Mouse (Mus musculus) frontal cortex, postnatal 10 days (tissue): ENCODE measurements at regions not wholly inside any gene's neighbourhood (a gene's known extent, or its start where the extent isn't known, plus 50 kb on each side); places are given as distances from the start of the nearest gene placed in this dataset.
A peak's percentile ranks its signal among the peaks of the same experiment; 100 is the strongest.

Source experiments
- DNase-seq, 2 experiments: peaks; one replicate each; pipeline ENCODE4 v3.0.0; 2022; ENCODE audit warnings: low spot score in 2 of 2, mixed read lengths in 1 of 2

DNA sequence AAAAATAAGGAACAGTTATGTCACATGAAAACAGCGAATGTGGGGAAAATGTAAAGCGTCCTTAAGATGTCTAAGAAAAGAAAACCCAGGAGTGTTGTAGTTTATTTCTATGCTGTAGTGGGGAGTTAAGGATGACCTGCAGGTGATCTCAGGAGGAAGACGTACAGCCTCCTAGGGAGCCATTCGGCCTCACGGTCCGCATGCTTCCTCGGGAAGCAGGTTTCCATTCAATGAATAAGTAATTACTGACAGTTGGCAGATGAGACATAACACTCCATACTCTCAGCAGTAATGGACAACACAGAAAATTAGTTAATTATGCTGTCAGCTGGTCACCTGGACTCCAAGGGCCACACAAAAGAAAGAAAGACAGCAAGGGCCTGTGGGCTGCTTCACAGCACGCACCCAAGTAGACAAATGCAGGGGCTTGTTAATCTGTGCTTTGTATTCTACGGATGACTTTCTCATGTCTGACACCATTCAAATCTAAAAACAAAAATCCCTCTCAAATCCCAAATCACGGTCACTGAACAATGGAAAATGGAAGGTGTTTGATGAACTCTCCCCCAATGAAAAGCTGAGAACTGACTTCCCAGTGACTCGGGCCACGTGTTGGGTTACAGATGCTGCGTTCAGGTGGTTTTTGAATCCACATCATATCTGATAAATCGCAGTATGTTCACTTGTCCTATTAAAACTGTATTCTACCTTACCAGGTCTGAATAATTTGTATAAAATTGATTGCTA lies 193.5 kb downstream of the Gm11361 start:
- no peak for DNase-seq

- no peak for DNase-seq
These were observed 191.7 kb downstream of the Gm11361 start for GRCm38 (mm10) chr13:28449026-28449425.

DNA sequence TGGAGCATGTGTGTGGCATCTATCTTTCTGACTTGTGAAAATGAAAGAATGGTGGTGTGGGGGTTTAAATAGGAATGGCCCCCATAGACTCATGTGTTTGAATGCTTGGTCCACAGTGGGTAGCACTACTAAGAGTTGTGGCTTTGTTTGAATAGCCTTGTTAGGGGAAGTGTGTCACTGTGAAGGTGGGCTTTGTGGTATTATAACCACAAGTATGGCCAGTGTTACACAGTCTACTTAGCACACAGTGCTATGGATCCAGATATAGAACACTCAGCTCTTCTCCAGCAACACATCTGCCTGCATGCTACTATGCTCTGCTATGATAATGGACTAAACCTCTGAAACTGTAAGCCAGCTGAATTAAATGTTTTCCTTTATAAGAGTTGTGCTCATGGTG lies 184.9 kb downstream of the Gm11361 start:
- DNase-seq, result no peak

- DNase-seq, result no peak
These were observed 176.1 kb downstream of the Gm11361 start for GRCm38 (mm10) chr13:28433445-28433844.

GRCm38 (mm10) chr13:28432017-28432416 lies 174.7 kb downstream of the Gm11361 start:
- DNase-seq, result no peak

DNA sequence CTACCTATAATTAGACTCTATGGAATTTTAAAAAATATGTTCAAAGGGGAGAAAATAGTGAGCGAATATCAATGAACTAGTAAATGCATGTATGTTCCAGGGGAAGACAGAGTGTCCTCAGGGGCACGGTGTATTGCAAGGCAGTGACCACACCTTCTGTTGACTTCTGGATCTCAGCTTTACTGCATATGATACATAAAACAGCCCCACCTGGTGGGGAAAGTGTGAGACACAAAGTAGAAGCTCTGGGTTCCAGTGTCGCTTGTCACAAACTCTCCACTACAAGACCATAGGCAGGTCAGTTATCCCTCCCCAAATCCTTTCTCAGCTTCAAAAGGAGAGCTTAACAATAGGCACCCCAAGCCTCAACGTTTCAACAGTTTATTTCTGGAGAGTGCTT lies 168.8 kb downstream of the Gm11361 start:
- DNase-seq, result no peak

DNA sequence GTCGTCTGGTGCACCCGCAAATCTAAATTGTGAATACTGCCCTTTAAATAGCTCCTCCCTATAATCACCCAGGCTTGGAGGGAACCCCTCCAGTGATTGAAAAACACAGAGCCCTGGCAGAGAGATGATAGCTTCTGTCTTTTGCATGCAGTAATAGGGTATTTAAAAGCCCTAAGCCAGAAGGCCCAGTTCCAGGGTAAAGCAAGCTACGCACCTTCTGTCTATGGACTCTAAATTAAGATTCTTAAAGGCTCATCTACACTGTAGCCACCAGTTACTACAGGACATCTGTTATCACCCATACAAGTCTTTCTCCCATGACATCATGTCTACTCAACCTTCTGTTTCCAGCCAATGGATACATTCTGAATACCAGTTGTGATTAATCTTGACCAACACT lies 167.8 kb downstream of the Gm11361 start:
- DNase-seq, result no peak

DNA sequence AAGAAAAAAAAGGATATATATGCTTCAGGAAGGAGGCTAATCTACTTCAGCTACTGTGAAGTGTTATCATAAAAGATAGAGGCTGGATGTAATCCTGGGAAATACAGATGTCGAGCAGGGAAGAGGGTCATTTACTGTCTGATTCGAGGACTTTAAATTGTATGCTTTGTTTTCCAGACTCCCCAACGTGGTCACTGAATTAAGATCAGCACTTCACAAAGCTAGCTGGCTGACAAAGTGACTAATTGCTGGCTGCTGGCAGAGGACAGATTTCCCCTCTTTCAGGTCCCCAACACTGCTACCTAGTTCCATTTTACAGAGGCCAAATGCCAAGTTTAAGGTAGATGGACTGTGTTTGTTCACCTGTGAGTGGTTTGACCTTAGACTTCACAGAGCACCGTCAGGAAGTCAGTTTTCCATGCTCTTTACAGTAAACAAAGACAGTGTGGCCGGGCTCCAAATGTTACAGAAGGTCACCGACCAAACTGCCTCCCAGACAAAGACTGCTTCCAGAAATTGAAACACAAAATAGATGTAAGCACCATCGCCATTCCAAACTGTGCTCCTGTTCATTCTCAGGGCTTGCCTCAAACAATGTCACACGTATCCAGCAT lies 167.2 kb downstream of the Gm11361 start:
- no peak for DNase-seq

GRCm38 (mm10) chr13:28421309-28421708 lies 164.0 kb downstream of the Gm11361 start:
- DNase-seq, result no peak

DNA sequence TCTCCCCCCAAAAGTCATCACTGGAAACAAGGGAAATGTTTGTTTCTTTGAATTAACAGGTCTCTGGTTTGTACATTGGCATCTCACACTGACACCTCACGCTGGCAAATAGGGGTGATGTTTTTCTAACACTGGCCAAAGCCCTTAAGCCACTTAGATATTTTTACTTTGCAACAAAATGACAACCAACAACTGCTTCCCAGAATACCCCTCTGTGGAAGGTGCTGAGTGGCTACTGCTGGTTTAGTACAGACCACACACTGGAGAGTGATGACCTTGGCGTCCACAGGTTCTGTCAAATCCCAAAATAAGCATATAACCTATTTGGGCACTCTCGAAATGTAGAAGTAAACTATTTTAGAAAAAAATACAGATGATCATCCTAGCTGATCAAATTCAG lies 163.3 kb downstream of the Gm11361 start:
- no peak for DNase-seq

DNA sequence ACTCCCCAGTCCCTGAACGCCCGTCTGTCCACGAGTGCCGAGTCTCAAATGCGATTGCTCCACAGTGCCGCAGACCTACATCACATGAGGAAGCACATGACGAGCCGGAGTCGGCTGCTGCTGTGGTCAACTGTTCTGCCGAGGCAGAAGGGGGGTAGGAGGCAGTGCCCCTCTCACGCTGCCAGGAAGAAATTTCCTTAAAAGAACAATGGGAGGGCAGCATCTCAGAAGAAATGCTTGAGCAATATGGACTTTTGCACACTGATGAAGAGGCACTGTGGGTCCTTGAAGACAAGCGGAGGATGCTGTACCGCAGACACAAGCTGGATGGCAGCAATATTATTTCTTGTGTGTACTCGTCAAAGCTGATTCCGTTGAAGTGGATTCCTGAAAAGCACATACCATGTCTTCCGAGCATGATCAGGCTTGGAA lies 162.6 kb downstream of the Gm11361 start:
- DNase-seq, result peak; percentile 82 to 86

DNA sequence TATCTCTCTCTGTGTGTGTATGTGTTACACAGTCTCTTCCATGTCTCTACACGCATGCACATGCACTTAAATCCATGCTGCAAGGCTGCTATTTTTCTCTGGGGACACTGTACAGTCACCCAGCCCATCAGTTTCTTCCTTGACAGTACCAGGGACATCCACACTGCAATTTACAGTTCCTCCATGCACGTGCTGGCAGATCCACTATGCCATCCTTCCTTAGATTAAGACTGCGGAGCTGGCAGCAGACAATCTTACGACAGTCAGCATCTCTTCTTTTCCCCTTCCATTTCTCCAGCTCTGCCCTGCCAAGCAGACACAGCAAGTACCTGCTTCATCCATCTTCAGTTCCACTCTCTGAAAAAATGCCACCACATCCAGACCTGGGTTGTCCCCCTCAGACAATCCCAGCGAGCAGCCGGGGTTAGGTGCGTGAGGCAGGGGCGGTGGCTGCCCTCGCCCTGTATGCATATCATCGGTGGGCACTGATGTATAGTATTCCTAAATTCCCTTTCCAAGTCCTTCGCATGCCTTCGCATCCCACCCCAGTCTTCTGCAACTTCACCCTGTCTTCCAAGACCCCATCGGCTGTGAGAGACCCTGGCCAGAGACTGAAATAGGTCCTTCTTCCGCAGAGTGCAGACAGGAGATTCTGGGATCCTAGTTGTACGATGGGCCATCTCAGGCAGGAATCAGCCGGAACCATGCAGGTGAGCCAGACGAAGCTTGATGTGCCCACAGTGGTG lies 161.8 kb downstream of the Gm11361 start:
- peak; percentile 23 to 34 for DNase-seq

- peak; percentile 54 to 61 for DNase-seq
These were observed 160.9 kb downstream of the Gm11361 start for GRCm38 (mm10) chr13:28417929-28418881.

DNA sequence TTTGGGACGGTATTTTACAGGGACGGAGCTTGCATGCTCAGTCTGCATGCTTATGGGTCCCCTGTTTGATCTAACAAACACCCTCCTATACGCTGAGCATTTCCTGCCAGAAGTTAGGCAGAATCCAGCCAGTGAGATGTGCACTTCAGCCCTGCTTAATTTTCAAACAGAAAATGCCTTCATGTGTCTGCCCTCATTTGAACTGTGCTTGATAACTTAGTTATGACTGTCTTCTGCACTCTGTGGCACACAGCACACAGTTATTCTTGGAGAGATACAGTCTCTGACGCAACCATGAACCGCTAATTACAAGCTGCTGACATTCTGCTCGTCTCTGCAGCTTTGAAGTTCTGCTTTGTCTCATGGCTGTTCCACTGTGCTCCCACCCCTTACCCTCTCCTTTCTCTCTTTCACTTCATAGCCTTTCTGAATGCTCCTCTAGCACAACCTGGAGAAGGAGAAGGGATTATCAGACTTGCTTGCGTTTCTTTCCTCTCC lies 160.2 kb downstream of the Gm11361 start:
- peak; percentile 49 to 54 for DNase-seq

DNA sequence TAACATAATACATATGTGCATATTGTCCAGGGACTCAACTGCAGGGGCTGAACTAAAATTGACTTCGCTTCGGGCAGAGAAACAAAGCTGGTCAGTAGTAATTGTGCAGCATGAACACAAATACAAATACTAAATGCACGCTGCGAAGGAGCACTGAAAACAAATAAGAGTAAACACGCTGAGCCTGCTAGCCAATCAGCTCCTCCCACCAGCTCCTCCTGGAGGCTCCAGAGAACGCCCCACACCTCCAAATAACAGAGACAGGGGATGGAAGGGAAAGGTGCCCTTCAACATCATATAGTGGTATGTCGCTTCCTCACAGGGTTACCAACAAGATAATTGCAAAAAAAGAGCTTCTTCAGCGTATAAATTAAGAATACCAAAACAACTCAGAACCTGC lies 159.6 kb downstream of the Gm11361 start:
- peak; percentile 24 to 39 for DNase-seq

DNA sequence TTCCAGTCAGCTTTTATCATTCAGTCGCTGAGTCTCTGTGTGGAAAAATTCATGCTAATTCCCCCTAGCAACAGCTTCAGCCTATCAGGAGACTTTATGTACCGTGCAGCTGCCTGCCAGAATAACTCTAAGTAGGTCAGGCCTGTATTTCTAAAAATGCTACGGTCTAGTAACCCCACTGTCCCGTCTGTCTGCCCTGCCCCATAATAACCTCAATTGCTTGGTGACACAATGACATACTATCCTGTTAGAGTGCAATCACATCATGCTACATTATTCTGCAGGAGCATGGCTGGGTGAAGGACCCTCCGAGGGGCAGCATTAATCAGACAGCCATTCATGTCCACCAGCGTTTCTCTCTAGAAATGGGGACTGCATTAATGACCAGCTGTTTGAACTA lies 158.9 kb downstream of the Gm11361 start:
- DNase-seq, result peak; percentile 56 to 71

DNA sequence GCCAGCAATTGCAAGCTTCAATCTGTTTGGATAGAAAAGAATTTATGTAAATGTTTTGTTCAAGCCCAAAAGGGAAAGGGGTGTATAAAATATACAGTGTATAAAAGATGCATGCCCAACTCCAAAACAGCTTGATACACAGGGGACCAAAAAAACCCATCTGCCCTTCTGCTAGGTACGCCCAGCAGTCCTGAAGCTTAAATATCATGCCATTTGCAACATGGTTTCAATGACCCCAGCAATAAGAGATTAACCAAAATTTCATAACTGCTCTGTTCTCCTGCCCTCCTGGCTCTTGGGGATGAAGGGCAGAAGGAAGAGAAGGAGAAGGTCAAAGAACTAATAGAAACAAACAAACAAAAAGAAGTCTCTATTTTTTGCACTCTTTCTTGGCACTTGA lies 158.4 kb downstream of the Gm11361 start:
- DNase-seq, result no peak

DNA sequence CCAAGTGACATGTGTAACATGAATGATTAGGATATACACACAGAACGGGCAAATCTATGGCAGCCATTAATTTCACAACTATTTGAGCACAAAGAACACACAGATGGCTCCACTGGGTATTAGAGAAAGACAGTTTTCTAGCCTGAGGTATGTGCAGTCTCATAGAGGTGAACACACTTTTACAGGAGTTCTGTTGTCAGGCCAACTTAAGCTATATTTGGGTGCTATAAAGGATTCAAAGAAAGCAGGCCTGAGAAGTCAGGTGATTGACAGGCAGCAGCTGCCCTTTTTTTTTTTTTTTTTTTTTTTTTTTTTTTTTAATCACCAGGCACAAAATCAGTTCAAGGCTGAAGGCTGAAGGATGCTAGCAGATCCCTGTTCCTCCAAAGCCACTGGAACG lies 153.0 kb downstream of the Gm11361 start:
- no peak for DNase-seq

- DNase-seq, result no peak
These were observed 152.2 kb downstream of the Gm11361 start for GRCm38 (mm10) chr13:28409609-28409902.

DNA sequence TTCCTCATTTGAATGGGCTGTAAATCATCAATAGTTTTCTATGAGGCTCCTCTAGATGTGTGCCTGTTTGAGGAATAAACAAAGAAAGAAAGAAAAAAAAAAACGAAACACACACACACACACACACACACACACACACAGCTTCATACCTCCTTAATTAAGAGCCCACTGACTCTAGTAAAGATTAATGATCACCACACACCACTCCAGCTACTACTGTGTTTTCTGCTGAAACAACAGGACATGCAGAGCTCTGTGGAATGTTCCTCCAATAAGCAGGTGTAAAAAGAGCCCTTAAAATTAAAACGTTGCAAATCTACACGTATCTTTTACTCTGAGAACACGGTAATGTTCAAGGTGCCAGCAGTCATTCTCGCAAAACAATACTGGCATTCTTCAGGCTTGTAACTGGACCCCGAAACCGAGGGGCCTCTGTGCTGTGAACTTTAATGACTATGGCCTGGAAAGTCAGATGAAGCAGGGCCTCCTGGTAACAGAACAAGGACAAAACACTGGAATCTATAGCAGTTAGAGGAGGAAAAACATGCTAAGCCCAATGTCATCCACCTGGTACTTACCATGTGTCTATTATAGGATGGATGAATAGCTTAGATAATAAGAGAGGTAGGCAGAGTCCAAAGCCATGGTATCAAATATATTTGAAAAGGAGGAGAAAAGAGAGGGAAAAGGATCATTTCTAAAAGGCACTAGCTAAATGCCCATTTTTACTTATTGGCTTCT lies 151.7 kb downstream of the Gm11361 start:
- DNase-seq, result no peak

- DNase-seq, result no peak
These were observed 143.1 kb downstream of the Gm11361 start for GRCm38 (mm10) chr13:28400459-28400858.
